Mouse (Mus musculus): ENCODE measurements around the gene Enpp7. TPM values are rescaled to one million over a fixed set of nuclear protein-coding genes. Genes with fewer than 3 reads are reported as not detected.

Gene Enpp7
- polyA plus RNA-seq, 1 experiment from 2014 or later: not detected

DNA sequence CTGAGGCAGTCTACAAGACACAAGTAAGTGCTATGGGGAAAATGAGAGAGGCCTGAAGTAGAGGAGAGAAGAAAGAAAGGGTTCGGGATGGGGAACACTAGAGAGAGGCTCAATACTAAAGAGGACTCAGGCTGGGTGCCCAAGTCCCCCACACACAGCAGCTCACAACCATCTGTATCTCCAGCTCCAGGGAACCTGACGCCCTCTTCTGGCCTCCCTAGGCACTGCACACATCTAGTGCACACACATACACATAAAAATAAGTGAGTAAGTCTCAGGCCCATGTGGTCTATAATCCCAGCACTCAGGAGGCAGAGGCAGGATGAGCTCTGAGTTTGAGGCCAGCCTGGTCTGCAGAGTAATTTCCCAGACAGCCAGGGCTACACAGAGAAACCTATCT, 12.9 kb downstream of the Enpp7 start:
- no peak overlapping the region for H3K27ac ChIP-seq (ENCODE audit: low read depth)
- DNase-seq (ENCODE audit: low spot score) (no peak), ATAC-seq (replicated peaks; ENCODE audit: low FRiP score, low TSS enrichment, low read depth) (no peak)
- 64% methylated on average over 2 of the region's 2 CpGs for WGBS
- H3K4me2 ChIP-seq (ENCODE audit: low read length): no peak overlapping the region
- peaks cover 18% of the 10 kb centered on the region; the same call in 1 of the 2 replicates for H3K27me3 ChIP-seq (replicated peaks; ENCODE audit: control insufficient read depth, insufficient read depth, low read length)
- H3K4me1 ChIP-seq (replicated peaks; ENCODE audit: control insufficient read depth, insufficient read depth, low read length): 0 out of 2 replicates have a peak, but pooled peaks cover 2% of the 10 kb centered on the region
- no peak overlapping the region for H3K4me3 ChIP-seq (ENCODE audit: low read depth, low read length)
- H3K36me3 ChIP-seq (ENCODE audit: control insufficient read depth, insufficient read depth, low read length): no peaks in the 10 kb centered on the region
- H3K9me3 ChIP-seq (ENCODE audit: control insufficient read depth, low read length): no peaks in the 10 kb centered on the region
- H3K9ac ChIP-seq (ENCODE audit: low read length): no peak overlapping the region

DNA sequence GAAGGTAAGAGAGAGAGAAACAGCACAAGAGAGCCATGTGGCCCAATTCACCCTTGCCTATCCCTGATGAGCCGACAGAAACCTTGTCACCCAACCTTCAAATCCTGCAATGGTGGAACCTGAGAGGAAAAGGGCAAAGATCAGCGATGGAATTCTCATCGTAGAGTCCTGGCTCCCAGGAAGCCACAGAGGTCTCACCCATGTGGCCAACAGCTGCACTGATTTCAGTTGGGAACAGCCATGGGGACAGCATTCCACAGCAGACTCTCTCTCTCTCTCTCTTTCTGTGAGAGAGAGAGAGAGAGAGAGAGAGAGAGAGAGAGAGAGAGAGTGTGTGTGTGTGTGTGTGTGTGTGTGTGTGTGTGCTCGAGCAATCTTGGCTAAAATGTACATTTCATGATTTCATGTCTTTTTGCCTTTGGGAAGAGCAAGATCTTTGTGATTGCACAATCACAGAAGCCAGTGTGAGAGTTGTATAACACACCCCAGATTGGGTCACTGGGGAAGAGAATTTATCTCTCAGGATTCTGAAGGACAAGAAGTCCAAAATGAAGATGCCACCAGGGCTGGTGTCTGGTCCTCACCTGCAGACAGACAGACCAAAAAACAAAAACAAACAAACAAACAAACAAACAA, 13.6 kb downstream of the Enpp7 start:
- Histone ChIP-seq H3K9ac (ENCODE audit: low read length) (no peak overlapping the region), H3K27ac (ENCODE audit: low read depth) (no peak overlapping the region)
- no peak for ATAC-seq (replicated peaks; ENCODE audit: low FRiP score, low TSS enrichment, low read depth)

DNA sequence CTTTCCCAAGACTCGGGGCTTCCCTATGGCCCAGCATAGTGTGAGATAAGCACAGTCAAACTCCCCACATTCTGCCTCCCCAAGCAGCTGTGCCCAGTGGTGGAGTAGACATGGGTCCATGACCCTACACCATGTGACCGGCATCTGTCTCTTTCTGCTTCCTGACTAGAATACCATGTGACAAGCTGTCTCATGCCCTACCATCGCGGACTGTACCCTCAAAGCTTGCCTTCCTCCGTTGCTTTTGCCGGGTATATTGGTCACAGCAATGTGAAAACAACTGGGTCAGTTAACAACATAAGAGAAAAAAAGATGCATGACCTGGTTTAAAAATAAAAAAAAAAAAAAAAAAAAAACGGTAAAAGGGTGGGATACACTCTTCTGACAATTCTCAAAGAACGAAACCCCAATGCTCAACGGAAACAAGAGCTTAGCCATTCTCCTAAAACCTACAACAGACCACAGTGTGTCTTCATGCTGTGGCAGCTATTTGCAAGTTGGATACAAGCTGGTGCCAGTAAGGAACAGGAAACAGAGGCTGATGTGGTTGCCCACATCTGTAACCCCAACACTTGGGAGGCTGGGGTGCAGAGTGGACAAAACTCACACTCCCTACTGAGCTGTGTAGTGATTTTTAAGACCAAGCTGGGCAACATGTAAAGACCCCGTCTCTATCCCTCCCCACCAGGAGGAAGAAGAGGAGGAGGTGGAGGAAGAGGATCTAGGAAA, 17.7 kb downstream of the Enpp7 start:
- ATAC-seq (replicated peaks; ENCODE audit: low FRiP score, low TSS enrichment, low read depth) (no peak), DNase-seq (ENCODE audit: low spot score) (no peak)
- no peaks in the 10 kb centered on the region for H3K36me3 ChIP-seq (ENCODE audit: control insufficient read depth, insufficient read depth, low read length)
- no peak overlapping the region for H3K9ac ChIP-seq (ENCODE audit: low read length)
- H3K4me2 ChIP-seq (ENCODE audit: low read length): no peak overlapping the region
- H3K27ac ChIP-seq (ENCODE audit: low read depth): no peak overlapping the region
- no peaks in the 10 kb centered on the region for H3K9me3 ChIP-seq (ENCODE audit: control insufficient read depth, low read length)
- no peaks in the 10 kb centered on the region for H3K27me3 ChIP-seq (replicated peaks; ENCODE audit: control insufficient read depth, insufficient read depth, low read length)
- no peaks in the 10 kb centered on the region for H3K4me1 ChIP-seq (replicated peaks; ENCODE audit: control insufficient read depth, insufficient read depth, low read length)
- no peak overlapping the region for H3K4me3 ChIP-seq (ENCODE audit: low read depth, low read length)
- WGBS: 86% methylated on average over 10 of the region's 10 CpGs

More for the DNA sequence above, 13.6 kb downstream of the Enpp7 start:
- no peaks in the 10 kb centered on the region for H3K9me3 ChIP-seq (ENCODE audit: control insufficient read depth, low read length)
- peaks cover 18% of the 10 kb centered on the region; the same call in 1 of the 2 replicates for H3K27me3 ChIP-seq (replicated peaks; ENCODE audit: control insufficient read depth, insufficient read depth, low read length)
- 63% methylated on average over 4 of the region's 4 CpGs for whole genome bisulfite sequencing
- no peaks in the 10 kb centered on the region for H3K36me3 ChIP-seq (ENCODE audit: control insufficient read depth, insufficient read depth, low read length)
- DNase-seq (ENCODE audit: low spot score): no peak
- H3K4me1 ChIP-seq (replicated peaks; ENCODE audit: control insufficient read depth, insufficient read depth, low read length): 0 out of 2 replicates have a peak, but pooled peaks cover 2% of the 10 kb centered on the region
- H3K4me2 ChIP-seq (ENCODE audit: low read length): no peak overlapping the region
- no peak overlapping the region for H3K4me3 ChIP-seq (ENCODE audit: low read depth, low read length)

GRCm38 (mm10) chr11:119006462-119006861, 18.5 kb downstream of the Enpp7 start:
- no peak overlapping the region for H3K9ac ChIP-seq (ENCODE audit: low read length)
- no peak overlapping the region for H3K4me3 ChIP-seq (ENCODE audit: low read depth, low read length)
- H3K4me1 ChIP-seq (replicated peaks; ENCODE audit: control insufficient read depth, insufficient read depth, low read length): no peaks in the 10 kb centered on the region
- 71% methylated on average over 3 of the region's 3 CpGs for WGBS
- H3K9me3 ChIP-seq (ENCODE audit: control insufficient read depth, low read length): no peaks in the 10 kb centered on the region
- H3K27ac ChIP-seq (ENCODE audit: low read depth): no peak overlapping the region
- no peak for ATAC-seq (replicated peaks; ENCODE audit: low FRiP score, low TSS enrichment, low read depth)
- DNase-seq (ENCODE audit: low spot score): no peak
- no peaks in the 10 kb centered on the region for H3K27me3 ChIP-seq (replicated peaks; ENCODE audit: control insufficient read depth, insufficient read depth, low read length)
- H3K4me2 ChIP-seq (ENCODE audit: low read length): no peak overlapping the region
- no peaks in the 10 kb centered on the region for H3K36me3 ChIP-seq (ENCODE audit: control insufficient read depth, insufficient read depth, low read length)

DNA sequence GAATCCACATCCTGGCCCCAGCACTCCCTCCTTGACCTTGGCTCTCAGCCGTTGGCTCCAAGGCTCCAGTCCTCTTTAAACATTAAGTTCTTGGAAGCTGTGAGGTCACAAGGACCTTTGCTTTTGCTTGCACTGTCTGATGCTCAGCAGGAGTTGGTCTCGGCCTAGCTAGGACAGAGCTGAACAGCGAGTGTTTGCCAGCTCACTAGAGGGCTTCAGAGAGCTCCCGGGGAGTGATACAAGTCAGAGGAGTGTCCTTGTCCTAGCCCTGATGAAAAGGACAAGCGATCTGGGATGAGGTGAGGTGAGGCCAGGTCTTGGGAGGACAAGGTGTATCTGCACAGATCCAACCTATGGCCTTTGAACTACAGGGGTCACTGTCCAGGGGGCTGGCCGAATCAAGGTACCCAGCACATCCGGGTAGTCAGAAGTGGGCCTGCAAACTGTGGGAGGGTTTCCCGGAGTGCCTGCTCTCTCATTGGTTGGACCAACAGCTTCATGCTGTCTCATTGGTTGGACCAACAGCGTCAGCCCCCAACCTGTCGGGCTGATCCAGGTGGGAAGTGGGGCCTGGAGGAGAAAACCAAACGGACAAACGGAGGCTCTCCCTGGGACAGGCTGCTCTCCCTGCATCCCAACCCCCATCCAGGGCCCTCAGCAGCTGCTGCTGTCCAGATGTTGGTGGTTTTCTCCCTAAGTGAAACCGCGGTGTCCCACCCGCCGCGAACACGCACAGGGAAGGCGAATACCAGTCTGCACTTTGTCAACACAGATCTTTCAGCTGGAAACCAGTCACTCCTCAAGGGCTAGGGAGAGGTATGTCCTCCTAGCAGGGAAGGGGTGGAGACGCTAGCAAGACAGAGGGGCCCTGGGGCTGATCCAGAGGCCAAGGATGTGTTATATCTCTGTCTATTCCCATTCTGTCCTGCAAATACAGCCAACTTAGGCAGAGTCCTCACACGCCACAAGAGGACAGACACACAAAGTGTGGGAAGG, 19.8 kb downstream of the Enpp7 start:
- H3K9me3 ChIP-seq (ENCODE audit: control insufficient read depth, low read length): no peaks in the 10 kb centered on the region
- peak overlapping the region; percentile 28 for H3K4me3 ChIP-seq (ENCODE audit: low read depth, low read length)
- ATAC-seq (replicated peaks; ENCODE audit: low FRiP score, low TSS enrichment, low read depth) (peak; percentile 89), DNase-seq (ENCODE audit: low spot score) (peak; percentile 69)
- 16% methylated on average over 21 of the region's 21 CpGs for whole genome bisulfite sequencing
- no peak overlapping the region for H3K27ac ChIP-seq (ENCODE audit: low read depth)
- H3K4me2 ChIP-seq (ENCODE audit: low read length): peak overlapping the region; percentile 52
- no peaks in the 10 kb centered on the region for H3K4me1 ChIP-seq (replicated peaks; ENCODE audit: control insufficient read depth, insufficient read depth, low read length)
- H3K36me3 ChIP-seq (ENCODE audit: control insufficient read depth, insufficient read depth, low read length): no peaks in the 10 kb centered on the region
- H3K27me3 ChIP-seq (replicated peaks; ENCODE audit: control insufficient read depth, insufficient read depth, low read length): no peaks in the 10 kb centered on the region
- H3K9ac ChIP-seq (ENCODE audit: low read length): no peak overlapping the region

GRCm38 (mm10) chr11:119014455-119014854, 26.5 kb downstream of the Enpp7 start:
- H3K4me1 ChIP-seq (replicated peaks; ENCODE audit: control insufficient read depth, insufficient read depth, low read length): no peaks in the 10 kb centered on the region
- no peak overlapping the region for H3K4me3 ChIP-seq (ENCODE audit: low read depth, low read length)
- DNase-seq (ENCODE audit: low spot score) (no peak), ATAC-seq (replicated peaks; ENCODE audit: low FRiP score, low TSS enrichment, low read depth) (no peak)
- no peaks in the 10 kb centered on the region for H3K9me3 ChIP-seq (ENCODE audit: control insufficient read depth, low read length)
- H3K9ac ChIP-seq (ENCODE audit: low read length): no peak overlapping the region
- H3K27ac ChIP-seq (ENCODE audit: low read depth): no peak overlapping the region
- no peak overlapping the region for H3K4me2 ChIP-seq (ENCODE audit: low read length)
- no peaks in the 10 kb centered on the region for H3K27me3 ChIP-seq (replicated peaks; ENCODE audit: control insufficient read depth, insufficient read depth, low read length)
- 76% methylated on average over 7 of the region's 7 CpGs for WGBS
- no peaks in the 10 kb centered on the region for H3K36me3 ChIP-seq (ENCODE audit: control insufficient read depth, insufficient read depth, low read length)

- WGBS: 80% methylated on average over 7 of the region's 7 CpGs
- H3K27me3 ChIP-seq (replicated peaks; ENCODE audit: control insufficient read depth, insufficient read depth, low read length): peaks cover 4% of the 10 kb centered on the region; the same call in 1 of the 2 replicates
- no peak overlapping the region for H3K9ac ChIP-seq (ENCODE audit: low read length)
- H3K4me2 ChIP-seq (ENCODE audit: low read length): no peak overlapping the region
- H3K4me1 ChIP-seq (replicated peaks; ENCODE audit: control insufficient read depth, insufficient read depth, low read length): peaks cover 8% of the 10 kb centered on the region; the same call in 1 of the 2 replicates
- DNase-seq (ENCODE audit: low spot score) (no peak), ATAC-seq (replicated peaks; ENCODE audit: low FRiP score, low TSS enrichment, low read depth) (no peak)
- H3K27ac ChIP-seq (ENCODE audit: low read depth): no peak overlapping the region
- H3K4me3 ChIP-seq (ENCODE audit: low read depth, low read length): no peak overlapping the region
- H3K9me3 ChIP-seq (ENCODE audit: control insufficient read depth, low read length): no peaks in the 10 kb centered on the region
- H3K36me3 ChIP-seq (ENCODE audit: control insufficient read depth, insufficient read depth, low read length): no peaks in the 10 kb centered on the region
These were observed 29.5 kb downstream of the Enpp7 start for GRCm38 (mm10) chr11:119017506-119017905.

GRCm38 (mm10) chr11:119021180-119021579, 33.2 kb downstream of the Enpp7 start:
- no peak overlapping the region for H3K27ac ChIP-seq (ENCODE audit: low read depth)
- 95% methylated on average over 7 of the region's 7 CpGs for WGBS
- no peaks in the 10 kb centered on the region for H3K36me3 ChIP-seq (ENCODE audit: control insufficient read depth, insufficient read depth, low read length)
- no peak overlapping the region for H3K4me3 ChIP-seq (ENCODE audit: low read depth, low read length)
- H3K27me3 ChIP-seq (replicated peaks; ENCODE audit: control insufficient read depth, insufficient read depth, low read length): peaks cover 4% of the 10 kb centered on the region; the same call in 1 of the 2 replicates
- no peak overlapping the region for H3K9ac ChIP-seq (ENCODE audit: low read length)
- H3K4me1 ChIP-seq (replicated peaks; ENCODE audit: control insufficient read depth, insufficient read depth, low read length): peaks cover 30% of the 10 kb centered on the region
- DNase-seq (ENCODE audit: low spot score) (no peak), ATAC-seq (replicated peaks; ENCODE audit: low FRiP score, low TSS enrichment, low read depth) (no peak)
- H3K4me2 ChIP-seq (ENCODE audit: low read length): no peak overlapping the region
- H3K9me3 ChIP-seq (ENCODE audit: control insufficient read depth, low read length): no peaks in the 10 kb centered on the region
